Mouse (Mus musculus) heart, embryonic 15.5 days (tissue): ENCODE data around the gene Borcs7. TPM values are rescaled to one million over a fixed set of nuclear protein-coding genes. Genes with fewer than 3 reads are reported as not detected.

Experiments used
- ATAC-seq: fragments of 200-750 bp; cut with Nextera tagmentation; replicated peaks from 2 replicates; pipeline ENCODE4 v1.8.0; 2017; ENCODE audit warnings: low read depth, moderate TSS enrichment; ENCODE audit not compliant: insufficient number of reproducible peaks, insufficient read depth, low FRiP score
- H3K27ac ChIP-seq: fragments of 300-500 bp; sonication (generic); 2 replicates; pipeline ENCODE4 v1.5.1; 2015; ENCODE audit warnings: mild to moderate bottlenecking, inconsistent platforms
- H3K27me3 ChIP-seq: fragments of 300-500 bp; sonication (generic); 2 replicates; pipeline ENCODE4 v1.6.1; 2015; ENCODE audit warnings: inconsistent platforms
- H3K36me3 ChIP-seq: fragments of 300-500 bp; sonication (generic); 2 replicates; pipeline ENCODE4 v1.6.1; 2015; ENCODE audit warnings: mild to moderate bottlenecking, inconsistent platforms
- H3K4me1 ChIP-seq: fragments of 300-500 bp; sonication (generic); replicated peaks from 2 replicates; pipeline ENCODE4 v1.6.1; 2015; ENCODE audit warnings: inconsistent platforms
- H3K4me2 ChIP-seq: fragments of 300-500 bp; sonication (generic); 2 replicates; pipeline ENCODE4 v1.6.1; 2015; ENCODE audit warnings: inconsistent platforms, mild to moderate bottlenecking, moderate library complexity
- H3K4me3 ChIP-seq: fragments of 300-500 bp; sonication (generic); 2 replicates; pipeline ENCODE4 v1.5.1; 2015; ENCODE audit warnings: mild to moderate bottlenecking, inconsistent platforms
- H3K9ac ChIP-seq: fragments of 300-500 bp; sonication (generic); 2 replicates; pipeline ENCODE4 v1.6.1; 2015; ENCODE audit warnings: mild to moderate bottlenecking, inconsistent platforms
- H3K9me3 ChIP-seq: fragments of 300-500 bp; sonication (generic); replicated peaks from 2 replicates; pipeline ENCODE4 v1.6.1; 2016; ENCODE audit warnings: inconsistent platforms
- WGBS: fragments of 180-500 bp; shearing (Covaris S2); methylation state at CpG from one replicate; pipeline ENCODE4 v1.1.7; 2015; ENCODE audit warnings: mixed read lengths; 5-methylcytosine and 5-hydroxymethylcytosine counted together
- polyA plus RNA-seq: library from polyadenylated mRNA; unstranded; fragments of >200 nt; fragmentation: Nextera tagmentation; extraction: Ambion mirVana; gene quantifications from 2 replicates; pipeline ENCODE4 v1.2.1, GENCODE M21; 2015

Borcs7 gene
- polyA plus RNA-seq, 1 experiment from 2014 or later, result 15.7 TPM

- H3K36me3 ChIP-seq, result no peaks in the 10 kb centered on the region; the same call in 1 of the 2 replicates
- no peaks in the 10 kb centered on the region for H3K27me3 ChIP-seq
- ATAC-seq, result no peak
- 47% methylated on average over 7 of the region's 7 CpGs for WGBS
- H3K27ac ChIP-seq, result no peak overlapping the region
- no peak overlapping the region for H3K9ac ChIP-seq
- peaks cover 1% of the 10 kb centered on the region; the same call in 1 of the 2 replicates for H3K4me1 ChIP-seq
- no peak overlapping the region for H3K4me3 ChIP-seq
- H3K4me2 ChIP-seq, result no peak overlapping the region
- no peaks in the 10 kb centered on the region for H3K9me3 ChIP-seq
Observed at GRCm38 (mm10) chr19:46740341-46741008, 50.8 kb downstream of the Borcs7 start.

DNA sequence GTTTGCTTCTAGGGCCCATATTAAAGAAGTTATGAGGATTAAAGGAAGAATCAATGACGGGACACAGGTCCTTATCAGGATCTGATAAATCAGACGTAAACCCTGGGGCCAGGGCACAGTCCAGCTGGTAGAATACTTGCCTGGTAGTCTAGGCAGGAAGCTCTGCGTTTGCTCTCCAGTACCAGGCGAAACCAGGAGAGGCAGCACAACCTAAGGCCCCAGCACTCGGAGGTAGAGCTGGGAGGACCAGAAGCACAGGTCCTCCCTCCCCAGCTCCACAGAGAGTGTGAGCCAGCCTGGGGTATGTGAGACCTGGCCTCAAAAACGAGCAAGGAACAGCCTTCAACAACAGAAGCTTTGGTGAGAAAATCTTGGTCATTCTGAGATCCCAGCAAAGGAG lies 51.9 kb downstream of the Borcs7 start:
- Histone ChIP-seq H3K4me2 (no peak overlapping the region), H3K27ac (no peak overlapping the region), H3K4me3 (no peak overlapping the region), H3K4me1 (no peaks in the 10 kb centered on the region), H3K9ac (no peak overlapping the region), H3K36me3 (no peaks in the 10 kb centered on the region; the same call in 1 of the 2 replicates), H3K27me3 (no peaks in the 10 kb centered on the region), H3K9me3 (no peaks in the 10 kb centered on the region)
- ATAC-seq, result no peak
- 37% methylated on average over 6 of the region's 6 CpGs for WGBS

DNA sequence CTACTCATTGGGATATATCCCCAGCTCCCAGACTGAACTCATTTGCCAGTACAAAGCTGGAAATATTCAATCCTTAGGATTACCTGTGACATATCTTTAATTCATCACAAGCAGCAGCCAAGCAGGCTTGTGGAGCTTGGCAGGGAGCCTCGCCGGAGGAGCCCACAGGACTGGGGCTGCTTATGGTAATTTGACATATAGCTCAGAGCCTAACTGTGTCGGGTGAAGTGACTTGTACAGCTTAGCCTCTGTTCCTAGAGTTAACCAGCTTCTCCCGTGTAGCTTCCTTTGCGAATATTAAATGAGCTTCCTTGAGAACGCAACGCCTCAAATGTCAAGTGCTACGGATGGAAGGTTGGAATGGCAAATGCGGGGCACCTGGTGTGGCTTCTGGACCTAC lies 55.0 kb downstream of the Borcs7 start:
- ATAC-seq, result no peak
- Histone ChIP-seq H3K27ac (no peak overlapping the region), H3K36me3 (no peaks in the 10 kb centered on the region), H3K4me1 (no peaks in the 10 kb centered on the region), H3K9me3 (no peaks in the 10 kb centered on the region), H3K4me2 (no peak overlapping the region), H3K27me3 (no peaks in the 10 kb centered on the region), H3K9ac (no peak overlapping the region), H3K4me3 (no peak overlapping the region)
- whole genome bisulfite sequencing, result 74% methylated on average over 9 of the region's 9 CpGs

DNA sequence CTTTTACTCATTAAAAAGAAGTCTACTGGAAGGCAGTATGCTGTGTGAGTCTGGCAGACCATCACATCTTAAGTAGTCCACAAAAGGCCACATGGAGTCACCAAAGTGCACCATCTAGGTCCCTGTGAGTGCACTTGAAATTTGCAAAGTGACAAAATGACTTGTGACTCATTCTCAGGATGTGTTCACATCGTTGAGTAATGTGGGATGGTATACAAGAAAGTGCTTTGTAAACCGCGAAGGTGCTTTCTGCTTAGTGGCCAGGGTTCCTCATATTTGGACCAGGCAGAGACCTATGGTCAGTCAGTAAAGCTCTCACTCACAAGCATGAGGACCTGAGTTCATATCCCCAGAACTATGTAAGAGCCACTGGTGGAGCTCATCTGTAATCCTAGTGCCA lies 58.1 kb downstream of the Borcs7 start:
- no peaks in the 10 kb centered on the region for H3K27me3 ChIP-seq
- H3K4me3 ChIP-seq, result no peak overlapping the region
- 81% methylated on average over 3 of the region's 3 CpGs for WGBS
- H3K9ac ChIP-seq, result no peak overlapping the region
- no peaks in the 10 kb centered on the region for H3K36me3 ChIP-seq
- H3K9me3 ChIP-seq, result no peaks in the 10 kb centered on the region
- no peak for ATAC-seq
- H3K4me2 ChIP-seq, result no peak overlapping the region
- no peaks in the 10 kb centered on the region for H3K4me1 ChIP-seq
- H3K27ac ChIP-seq, result no peak overlapping the region

GRCm38 (mm10) chr19:46752235-46752634 lies 62.5 kb downstream of the Borcs7 start:
- Histone ChIP-seq H3K9me3 (no peaks in the 10 kb centered on the region), H3K4me3 (no peak overlapping the region), H3K36me3 (no peaks in the 10 kb centered on the region), H3K27me3 (peaks cover 5% of the 10 kb centered on the region; the same call in 1 of the 2 replicates), H3K9ac (no peak overlapping the region), H3K4me2 (no peak overlapping the region), H3K27ac (no peak overlapping the region), H3K4me1 (no peaks in the 10 kb centered on the region)
- ATAC-seq, result no peak
- WGBS, result 52% methylated on average over 5 of the region's 5 CpGs

Other genes with a start within 250 kb of the Borcs7 start
- gene Trim8, start 188.2 kb upstream of the Borcs7 start, polyA plus RNA-seq, result 15.9 and 19.2 TPM in 2 replicates
- 86.9 and 91.8 TPM in 2 replicates for gene Arl3, start 116.7 kb upstream of the Borcs7 start, polyA plus RNA-seq
- gene Sfxn2, start 116.5 kb upstream of the Borcs7 start, polyA plus RNA-seq, result 8.8 and 10.9 TPM in 2 replicates
- gene Wbp1l, start 90.8 kb upstream of the Borcs7 start, polyA plus RNA-seq, result 51.6 and 58.6 TPM in 2 replicates
- gene Cyp17a1, start 16.7 kb upstream of the Borcs7 start, polyA plus RNA-seq, result 0.89 and 1.2 TPM in 2 replicates
- 43.3 and 48.3 TPM in 2 replicates for gene As3mt, start 17.6 kb downstream of the Borcs7 start, polyA plus RNA-seq
- 2.4 and 3.0 TPM in 2 replicates for gene Cnnm2, start 71.7 kb downstream of the Borcs7 start, polyA plus RNA-seq